Mouse (Mus musculus): ENCODE data around the gene Atad3a. TPM values are rescaled to one million over a fixed set of nuclear protein-coding genes. Genes with fewer than 3 reads are reported as not detected.
"Not testable (repeated sequence)": the region's sequence is repeated elsewhere in the genome, so short reads cannot be mapped to it uniquely, and the experiment has no call there.

Atad3a gene
- polyA plus RNA-seq, 1 experiment from 2014 or later: 91.0 TPM

GRCm38 (mm10) chr4:155746575-155747490 lies 14.1 kb downstream of the Atad3a start:
- Histone ChIP-seq H3K27me3 (no peaks in the 10 kb centered on the region), H3K27ac (replicated peaks) (no peak overlapping the region), H3K36me3 (peaks cover 88% of the 10 kb centered on the region), H3K4me3 (no peak overlapping the region), H3K4me1 (no peaks in the 10 kb centered on the region), H3K9ac (replicated peaks) (no peak overlapping the region), H3K9me3 (no peaks in the 10 kb centered on the region), H3K4me2 (replicated peaks) (no peak overlapping the region)
- no peak for ATAC-seq (replicated peaks)
- 89% methylated on average over 17 of the region's 17 CpGs for WGBS

GRCm38 (mm10) chr4:155746036-155746548 lies 14.8 kb downstream of the Atad3a start:
- no peaks in the 10 kb centered on the region for H3K9me3 ChIP-seq
- no peaks in the 10 kb centered on the region for H3K27me3 ChIP-seq
- no peak overlapping the region for H3K9ac ChIP-seq (replicated peaks)
- peaks cover 89% of the 10 kb centered on the region for H3K36me3 ChIP-seq
- no peak overlapping the region for H3K27ac ChIP-seq (replicated peaks)
- no peaks in the 10 kb centered on the region for H3K4me1 ChIP-seq
- H3K4me3 ChIP-seq: no peak overlapping the region
- 87% methylated on average over 8 of the region's 8 CpGs for WGBS
- no peak overlapping the region for H3K4me2 ChIP-seq (replicated peaks)
- ATAC-seq (replicated peaks): no peak

GRCm38 (mm10) chr4:155745136-155745535 lies 15.8 kb downstream of the Atad3a start:
- no peak overlapping the region for H3K4me3 ChIP-seq
- no peak overlapping the region for H3K4me2 ChIP-seq (replicated peaks)
- 94% methylated on average over 5 of the region's 5 CpGs for WGBS
- no peaks in the 10 kb centered on the region for H3K9me3 ChIP-seq
- ATAC-seq (replicated peaks): no peak
- H3K27ac ChIP-seq (replicated peaks): no peak overlapping the region
- H3K27me3 ChIP-seq: no peaks in the 10 kb centered on the region
- peaks cover under 1% of the 10 kb centered on the region; the same call in 1 of the 2 replicates for H3K4me1 ChIP-seq
- H3K9ac ChIP-seq (replicated peaks): no peak overlapping the region
- peaks cover 89% of the 10 kb centered on the region for H3K36me3 ChIP-seq

GRCm38 (mm10) chr4:155744474-155744873 lies 16.4 kb downstream of the Atad3a start:
- 91% methylated on average over 8 of the region's 8 CpGs for WGBS
- ATAC-seq (replicated peaks): no peak
- Histone ChIP-seq H3K27me3 (no peaks in the 10 kb centered on the region), H3K9me3 (no peaks in the 10 kb centered on the region), H3K36me3 (peaks cover 88% of the 10 kb centered on the region), H3K4me2 (replicated peaks) (no peak overlapping the region), H3K9ac (replicated peaks) (no peak overlapping the region), H3K4me3 (no peak overlapping the region), H3K27ac (replicated peaks) (no peak overlapping the region), H3K4me1 (peaks cover 6% of the 10 kb centered on the region; the same call in 1 of the 2 replicates)

- Histone ChIP-seq H3K36me3 (peaks cover 70% of the 10 kb centered on the region), H3K27me3 (no peaks in the 10 kb centered on the region), H3K9ac (replicated peaks) (no peak overlapping the region), H3K4me3 (no peak overlapping the region), H3K27ac (replicated peaks) (no peak overlapping the region), H3K4me2 (replicated peaks) (no peak overlapping the region), H3K9me3 (no peaks in the 10 kb centered on the region), H3K4me1 (peaks cover 6% of the 10 kb centered on the region)
- no peak for ATAC-seq (replicated peaks)
- 94% methylated on average over 5 of the region's 5 CpGs for WGBS
Measured at GRCm38 (mm10) chr4:155742684-155743083, 18.2 kb downstream of the Atad3a start.

GRCm38 (mm10) chr4:155740681-155741080 lies 20.2 kb downstream of the Atad3a start:
- not testable (repeated sequence) for ATAC-seq (replicated peaks); H3K9ac ChIP-seq (replicated peaks); H3K9me3 ChIP-seq; H3K27me3 ChIP-seq; H3K27ac ChIP-seq (replicated peaks); H3K4me3 ChIP-seq; H3K4me2 ChIP-seq (replicated peaks)
- Histone ChIP-seq H3K4me1 (peaks cover 18% of the 10 kb centered on the region), H3K36me3 (peaks cover 60% of the 10 kb centered on the region)
- 87% methylated on average over 10 of the region's 10 CpGs for WGBS

- Histone ChIP-seq H3K4me1 (peaks cover 22% of the 10 kb centered on the region), H3K4me2 (replicated peaks) (no peak overlapping the region), H3K4me3 (no peak overlapping the region), H3K27me3 (no peaks in the 10 kb centered on the region), H3K36me3 (peaks cover 53% of the 10 kb centered on the region), H3K9ac (replicated peaks) (no peak overlapping the region), H3K27ac (replicated peaks) (peak overlapping the region; percentile 24; the same call in 1 of the 2 replicates), H3K9me3 (no peaks in the 10 kb centered on the region)
- WGBS: 75% methylated on average over 37 of the region's 37 CpGs
- no peak for ATAC-seq (replicated peaks)
Measured at GRCm38 (mm10) chr4:155739741-155740636, 20.9 kb downstream of the Atad3a start.

GRCm38 (mm10) chr4:155739152-155739551 lies 21.7 kb downstream of the Atad3a start:
- no peak overlapping the region for H3K4me3 ChIP-seq
- H3K27me3 ChIP-seq: no peaks in the 10 kb centered on the region
- no peak overlapping the region for H3K9ac ChIP-seq (replicated peaks)
- WGBS: 83% methylated on average over 6 of the region's 6 CpGs
- H3K36me3 ChIP-seq: peaks cover 46% of the 10 kb centered on the region
- peaks cover 23% of the 10 kb centered on the region for H3K4me1 ChIP-seq
- H3K4me2 ChIP-seq (replicated peaks): no peak overlapping the region
- no peak for ATAC-seq (replicated peaks)
- H3K9me3 ChIP-seq: no peaks in the 10 kb centered on the region
- H3K27ac ChIP-seq (replicated peaks): no peak overlapping the region

GRCm38 (mm10) chr4:155738262-155738661 lies 22.6 kb downstream of the Atad3a start:
- no peak for ATAC-seq (replicated peaks)
- Histone ChIP-seq H3K9ac (replicated peaks) (no peak overlapping the region), H3K4me1 (peaks cover 32% of the 10 kb centered on the region), H3K36me3 (peaks cover 42% of the 10 kb centered on the region), H3K4me2 (replicated peaks) (no peak overlapping the region), H3K27ac (replicated peaks) (no peak overlapping the region), H3K27me3 (no peaks in the 10 kb centered on the region), H3K4me3 (no peak overlapping the region), H3K9me3 (no peaks in the 10 kb centered on the region)
- WGBS: 70% methylated on average over 8 of the region's 8 CpGs

GRCm38 (mm10) chr4:155736421-155736820 lies 24.5 kb downstream of the Atad3a start:
- no peaks in the 10 kb centered on the region for H3K9me3 ChIP-seq
- peak overlapping the region; percentile 93 for H3K4me2 ChIP-seq (replicated peaks)
- H3K4me1 ChIP-seq: peaks cover 32% of the 10 kb centered on the region
- H3K4me3 ChIP-seq: peak overlapping the region; percentile 87
- H3K27me3 ChIP-seq: no peaks in the 10 kb centered on the region
- H3K36me3 ChIP-seq: peaks cover 26% of the 10 kb centered on the region
- WGBS: 94% methylated on average over 5 of the region's 5 CpGs
- H3K9ac ChIP-seq (replicated peaks): no peak overlapping the region
- H3K27ac ChIP-seq (replicated peaks): no peak overlapping the region
- no peak for ATAC-seq (replicated peaks)

- Histone ChIP-seq H3K4me2 (replicated peaks) (peak overlapping the region; percentile 93), H3K4me1 (peaks cover 32% of the 10 kb centered on the region), H3K9ac (replicated peaks) (peak overlapping the region; percentile 96), H3K27me3 (no peaks in the 10 kb centered on the region), H3K9me3 (no peaks in the 10 kb centered on the region), H3K27ac (replicated peaks) (peak overlapping the region; percentile 94), H3K4me3 (peak overlapping the region; percentile 87), H3K36me3 (peaks cover 20% of the 10 kb centered on the region)
- 0 out of 2 replicates have a peak, but pooled peaks have one; percentile 2 for ATAC-seq (replicated peaks)
- WGBS: 62% methylated on average over 5 of the region's 5 CpGs
Measured at GRCm38 (mm10) chr4:155735788-155736187, 25.1 kb downstream of the Atad3a start.

All from forebrain, embryonic 15.5 days (tissue).